Mouse (Mus musculus): ENCODE data around the gene Sft2d1.

Sft2d1 gene

GRCm38 (mm10) chr17:8310838-8311614 is at the start of gene Sft2d1:
Sft2d1 (plus strand) TSS chr17:8311102.
- peak; percentile 96 for ATAC-seq (ENCODE audit: low TSS enrichment)

- ATAC-seq (ENCODE audit: low TSS enrichment), result peak; percentile 96
Observed at GRCm38 (mm10) chr17:8264638-8265037, 46.3 kb upstream of the Sft2d1 start.

GRCm38 (mm10) chr17:8272054-8272749 is 38.7 kb upstream of the Sft2d1 start:
- ATAC-seq (ENCODE audit: low TSS enrichment), result no peak

- ATAC-seq (ENCODE audit: low TSS enrichment), result no peak
Observed at GRCm38 (mm10) chr17:8272951-8273350, 38.0 kb upstream of the Sft2d1 start.

- ATAC-seq (ENCODE audit: low TSS enrichment), result no peak
Observed at GRCm38 (mm10) chr17:8276071-8276470, 34.8 kb upstream of the Sft2d1 start.

GRCm38 (mm10) chr17:8276680-8277079 is 34.2 kb upstream of the Sft2d1 start:
- ATAC-seq (ENCODE audit: low TSS enrichment), result no peak

GRCm38 (mm10) chr17:8277266-8277665 is 33.6 kb upstream of the Sft2d1 start:
- ATAC-seq (ENCODE audit: low TSS enrichment), result no peak

GRCm38 (mm10) chr17:8278356-8278755 is 32.5 kb upstream of the Sft2d1 start:
- no peak for ATAC-seq (ENCODE audit: low TSS enrichment)

GRCm38 (mm10) chr17:8282821-8283525 is 27.9 kb upstream of the Sft2d1 start, which contains the start of gene Mpc1:
Mpc1 (plus strand) TSS chr17:8282904.
- peak; percentile 71 for ATAC-seq (ENCODE audit: low TSS enrichment)

- peak; percentile 91 for ATAC-seq (ENCODE audit: low TSS enrichment)
Observed at GRCm38 (mm10) chr17:8283526-8284253, 27.2 kb upstream of the Sft2d1 start.

GRCm38 (mm10) chr17:8284254-8284661 is 26.6 kb upstream of the Sft2d1 start:
- peak; percentile 0; the same call in 1 of the 2 replicates for ATAC-seq (ENCODE audit: low TSS enrichment)

- ATAC-seq (ENCODE audit: low TSS enrichment), result no peak
Observed at GRCm38 (mm10) chr17:8285056-8285455, 25.8 kb upstream of the Sft2d1 start.

- no peak for ATAC-seq (ENCODE audit: low TSS enrichment)
Observed at GRCm38 (mm10) chr17:8286987-8287386, 23.9 kb upstream of the Sft2d1 start.

- no peak for ATAC-seq (ENCODE audit: low TSS enrichment)
Observed at GRCm38 (mm10) chr17:8289993-8290679, 20.8 kb upstream of the Sft2d1 start.

GRCm38 (mm10) chr17:8290736-8291135 is 20.2 kb upstream of the Sft2d1 start:
- ATAC-seq (ENCODE audit: low TSS enrichment), result no peak

- no peak for ATAC-seq (ENCODE audit: low TSS enrichment)
Observed at GRCm38 (mm10) chr17:8295825-8296224, 15.1 kb upstream of the Sft2d1 start.

GRCm38 (mm10) chr17:8296313-8296844 is 14.5 kb upstream of the Sft2d1 start:
- no peak for ATAC-seq (ENCODE audit: low TSS enrichment)

GRCm38 (mm10) chr17:8297746-8298145 is 13.2 kb upstream of the Sft2d1 start:
- ATAC-seq (ENCODE audit: low TSS enrichment), result no peak

GRCm38 (mm10) chr17:8298281-8298680 is 12.6 kb upstream of the Sft2d1 start:
- ATAC-seq (ENCODE audit: low TSS enrichment), result no peak

- ATAC-seq (ENCODE audit: low TSS enrichment), result peak; percentile 54; the same call in 1 of the 2 replicates
Observed at GRCm38 (mm10) chr17:8299524-8299923, 11.4 kb upstream of the Sft2d1 start.

- no peak for ATAC-seq (ENCODE audit: low TSS enrichment)
Observed at GRCm38 (mm10) chr17:8301515-8301914, 9.4 kb upstream of the Sft2d1 start.
